Mouse (Mus musculus) heart, postnatal 25 days (tissue): ENCODE results near the gene Slc5a5. TPM values are rescaled to one million over a fixed set of nuclear protein-coding genes. Genes with fewer than 3 reads are reported as not detected.
"Not testable (repeated sequence)": the region's sequence is repeated elsewhere in the genome, so short reads cannot be mapped to it uniquely, and the experiment has no call there.

Experiments
- DNase-seq: peaks from one replicate; pipeline ENCODE4 v3.0.0; 2022; ENCODE audit warnings: low spot score
- intact Hi-C: fragments of 180-260 bp; cut with DNase I; formaldehyde crosslinking; loops from one replicate; pipeline ENCODE4 v1.15.1; 2025
- total RNA-seq, 2 experiments: library from RNA; stranded (reverse); gene quantifications; 2 replicates each; pipeline ENCODE4 v1.2.3; 2021

Gene Slc5a5
- total RNA-seq, 2 experiments from 2014 or later = not detected

- no peak for DNase-seq
- intact Hi-C loops = loop anchor here (5.0 kb wide), 1 partner anchor 298 kb away; no protein-coding TSS in a partner anchor
Observed at GRCm38 (mm10) chr8:70904532-70904931, 12.0 kb upstream of the Slc5a5 start.

DNA sequence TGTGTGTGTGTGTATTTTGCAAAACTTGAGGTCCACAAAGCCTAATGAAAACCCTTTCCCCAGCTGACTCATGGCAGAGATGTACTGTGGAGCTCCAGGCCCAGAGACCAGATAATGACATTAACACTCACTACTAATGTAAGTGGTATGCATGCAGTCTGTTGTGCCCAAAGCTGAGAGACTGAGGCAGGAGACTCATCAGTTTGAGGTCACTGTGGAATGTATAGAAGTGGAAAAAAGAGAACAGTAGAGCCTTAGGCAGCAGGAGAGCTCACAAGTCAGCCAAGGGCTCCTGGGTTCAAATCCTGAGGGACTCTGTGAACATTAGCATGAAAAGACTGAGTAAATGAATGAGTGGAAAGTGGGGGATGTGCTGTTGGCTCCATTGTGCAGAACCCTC, 11.0 kb upstream of the Slc5a5 start:
- no peak for DNase-seq
- intact Hi-C loops = loop anchor here (5.0 kb wide), 1 partner anchor 299 kb away; no protein-coding TSS in a partner anchor

DNA sequence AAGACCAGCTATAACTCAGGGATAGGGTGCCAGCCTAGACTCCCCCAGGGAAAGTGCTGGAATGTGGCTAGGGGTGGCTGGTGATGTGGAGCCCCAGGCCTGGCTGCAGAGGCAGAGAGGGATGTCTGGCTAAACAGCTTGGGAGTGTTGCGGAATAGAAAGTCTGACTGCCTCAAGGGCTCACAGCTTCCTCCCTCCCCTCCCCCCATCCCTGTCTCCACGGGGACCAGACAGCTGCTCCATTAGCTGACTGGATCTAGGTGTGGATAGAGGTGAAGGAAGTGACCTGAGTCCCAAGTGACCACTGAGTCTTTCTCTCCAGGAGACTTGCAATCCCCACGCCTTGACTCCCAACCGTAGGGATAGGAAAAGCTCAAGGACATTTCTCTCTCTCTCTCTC, 10.6 kb upstream of the Slc5a5 start:
- intact Hi-C loops = loop anchor here (5.0 kb wide), 1 partner anchor 299 kb away; no protein-coding TSS in a partner anchor
- DNase-seq = no peak

DNA sequence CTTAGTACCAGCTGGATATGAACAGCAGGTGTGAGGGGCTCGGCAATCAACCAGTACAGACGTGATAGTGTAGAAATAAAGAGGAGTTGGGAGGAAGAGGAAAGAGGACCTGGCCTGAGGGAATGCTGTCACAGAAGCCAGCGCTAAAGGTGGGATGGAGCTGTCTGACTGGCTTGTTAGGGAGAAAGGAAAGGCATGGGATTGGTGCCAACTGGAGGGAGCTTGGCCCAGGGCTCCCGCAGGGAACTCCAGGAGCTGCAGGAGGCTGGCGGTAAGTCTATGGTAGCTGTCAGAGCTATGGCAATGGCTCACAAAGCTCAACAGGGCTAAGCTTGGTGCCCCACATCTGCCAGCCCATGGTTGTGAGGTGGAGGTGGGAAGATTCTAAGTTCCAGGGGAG, 9.7 kb upstream of the Slc5a5 start:
- intact Hi-C loops = loop anchor here (5.0 kb wide), 1 partner anchor 300 kb away; no protein-coding TSS in a partner anchor
- no peak for DNase-seq

DNA sequence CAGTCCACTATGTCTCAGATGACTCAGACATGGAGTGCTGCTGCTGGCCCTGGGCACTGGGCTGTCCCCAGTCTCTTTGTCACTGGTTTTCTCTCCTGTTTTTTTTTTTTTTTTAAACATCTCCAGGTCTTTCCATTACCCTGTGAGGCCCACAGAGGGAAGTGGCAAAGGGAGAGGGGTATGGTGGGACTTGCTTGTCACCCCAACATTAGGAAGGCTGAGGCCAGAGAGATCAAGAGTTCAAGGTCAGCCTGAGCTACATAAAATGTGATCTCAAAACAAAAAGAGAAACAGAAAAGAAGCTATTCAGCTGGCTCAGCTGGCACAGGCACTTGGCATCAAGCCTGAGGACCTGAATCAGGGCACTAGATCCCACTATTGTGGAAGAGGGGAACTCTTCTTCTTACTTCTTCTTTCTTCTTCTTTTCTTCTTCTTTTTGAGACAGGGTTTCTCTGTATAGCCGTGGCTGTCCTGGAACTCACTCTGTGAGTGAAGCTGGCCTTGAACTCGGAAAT, 8.4 kb upstream of the Slc5a5 start:
- DNase-seq = no peak
- intact Hi-C loops = loop anchor here (5.0 kb wide), 1 partner anchor 301 kb away; no protein-coding TSS in a partner anchor

DNA sequence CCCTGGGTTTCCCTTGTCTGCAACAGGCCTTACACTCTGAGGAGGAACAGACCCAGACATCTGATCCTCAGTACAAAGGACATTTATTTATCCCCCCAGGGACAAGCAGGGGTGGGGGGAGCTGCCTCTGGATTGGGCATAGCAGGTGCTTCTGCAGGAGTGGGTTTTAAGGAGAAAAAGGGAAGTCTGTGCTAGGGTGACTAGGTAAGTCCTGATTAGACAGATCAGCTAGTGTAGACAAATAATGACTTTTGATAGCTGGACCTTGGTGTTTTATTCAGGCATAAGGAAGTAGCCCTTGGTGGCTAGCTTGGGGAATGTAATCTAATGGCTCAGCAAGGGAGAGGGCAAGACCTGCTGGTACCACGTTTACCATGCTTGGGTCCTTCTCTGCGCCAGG, 6.7 kb upstream of the Slc5a5 start:
- intact Hi-C loops = loop anchor here (2.0 to 10.0 kb wide), 2 partner anchors 66 to 576 kb away; no protein-coding TSS in a partner anchor
- DNase-seq = no peak

DNA sequence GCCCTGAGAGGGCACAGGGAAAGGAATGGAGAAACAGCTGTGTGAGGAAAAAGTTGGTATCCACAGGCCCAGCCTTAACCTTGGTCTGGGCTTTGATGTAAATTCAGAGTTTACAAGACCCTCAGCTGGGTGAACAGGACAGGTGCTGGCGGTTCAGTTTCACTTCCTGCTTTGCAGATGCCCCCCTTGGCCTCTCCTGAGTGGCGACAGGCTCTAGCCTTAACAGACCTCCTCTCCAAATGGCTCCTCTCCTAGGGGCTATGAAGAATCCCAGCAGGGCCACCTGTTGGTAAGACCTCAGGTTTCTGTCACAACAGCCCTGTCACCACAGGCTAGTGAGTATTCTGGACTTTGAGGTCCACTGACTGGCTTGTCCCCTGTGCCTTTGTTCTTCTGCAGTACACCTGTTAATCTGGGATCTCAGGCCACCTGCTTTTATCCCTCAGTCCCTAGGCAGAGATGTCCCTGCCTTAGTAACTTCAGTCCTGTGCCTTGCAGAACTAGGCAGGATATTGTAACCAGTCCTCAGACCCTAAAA, 6.2 kb upstream of the Slc5a5 start:
- intact Hi-C loops = loop anchor here (2.0 to 10.0 kb wide), 2 partner anchors 66 to 576 kb away; no protein-coding TSS in a partner anchor
- DNase-seq = no peak

DNA sequence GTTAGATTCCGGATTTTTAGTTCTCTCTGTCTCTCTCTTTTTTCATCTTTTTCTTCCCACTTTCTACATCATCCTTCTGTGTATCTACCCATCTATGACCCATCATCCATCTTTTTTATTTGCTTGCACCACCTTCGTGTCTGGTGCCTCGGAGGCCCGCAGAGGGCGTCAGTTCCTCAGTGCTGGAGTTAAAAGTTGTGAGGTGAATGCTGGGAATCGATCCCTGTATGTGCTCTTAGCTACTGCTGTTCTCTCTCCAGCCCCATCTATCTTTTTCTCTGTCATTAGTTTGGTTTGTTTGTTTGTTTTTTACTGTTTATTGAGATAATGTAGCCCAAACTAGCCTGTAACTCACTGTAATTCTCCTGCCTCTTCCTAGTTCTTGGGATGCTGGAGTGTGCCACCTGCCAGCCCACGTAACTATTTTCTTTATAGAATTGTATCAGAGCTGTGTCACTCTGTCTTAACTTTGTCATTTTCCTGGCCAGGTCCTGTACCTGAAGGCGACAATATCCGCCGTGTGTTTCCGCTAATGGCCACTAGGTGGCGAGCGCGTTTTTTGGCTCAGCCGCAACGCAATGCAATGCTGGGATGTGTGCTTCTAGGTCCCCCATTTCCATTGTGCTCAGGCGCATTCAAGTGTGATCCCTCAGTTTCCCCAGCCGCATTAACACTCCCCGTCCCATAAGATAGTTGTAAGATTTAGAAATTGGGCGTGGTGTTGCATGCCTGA, 5.3 kb upstream of the Slc5a5 start:
- peak; percentile 68 for DNase-seq
- intact Hi-C loops = loop anchor here (2.0 to 10.0 kb wide), 2 partner anchors 67 to 577 kb away; no protein-coding TSS in a partner anchor

DNA sequence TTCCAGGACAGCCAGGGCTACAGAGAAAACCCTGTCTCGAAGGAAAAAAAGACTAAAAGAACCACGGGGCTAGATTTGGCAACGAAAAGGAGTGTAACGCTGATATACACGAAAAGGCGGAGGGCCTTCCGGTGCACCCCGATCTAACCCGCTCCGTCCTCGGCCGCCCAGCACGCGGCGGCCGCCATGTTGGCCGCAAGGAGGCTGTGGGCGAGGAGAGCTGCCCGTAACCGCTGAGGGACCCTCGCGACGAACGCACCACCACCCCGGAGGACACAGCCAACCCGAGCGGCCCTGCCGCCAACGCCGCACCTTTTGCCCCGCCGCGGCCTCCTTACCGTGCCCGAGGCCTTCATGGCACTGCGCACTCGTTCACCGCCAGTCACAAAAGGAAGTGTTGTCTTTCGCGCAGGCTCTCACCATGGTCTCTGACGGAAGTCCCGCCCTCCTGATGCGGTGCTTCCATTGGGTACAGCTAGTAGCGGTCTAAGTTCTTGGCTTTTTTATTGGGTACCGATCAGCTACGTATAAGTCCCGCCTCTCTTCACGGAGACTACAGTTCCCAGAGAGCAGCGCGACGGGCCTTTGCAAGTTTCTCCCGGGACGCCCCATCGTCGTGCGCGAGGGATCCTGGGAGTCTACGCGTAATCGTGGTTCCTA, 4.6 kb upstream of the Slc5a5 start, which contains the start of gene Rpl18a:
Gene Rpl18a, minus strand, starts transcription at position 392 of the 660 bp plus-strand sequence.
- DNase-seq = peak; percentile 95
- intact Hi-C loops = loop anchor here (10.0 kb wide), 1 partner anchor 578 kb away; no protein-coding TSS in a partner anchor

DNA sequence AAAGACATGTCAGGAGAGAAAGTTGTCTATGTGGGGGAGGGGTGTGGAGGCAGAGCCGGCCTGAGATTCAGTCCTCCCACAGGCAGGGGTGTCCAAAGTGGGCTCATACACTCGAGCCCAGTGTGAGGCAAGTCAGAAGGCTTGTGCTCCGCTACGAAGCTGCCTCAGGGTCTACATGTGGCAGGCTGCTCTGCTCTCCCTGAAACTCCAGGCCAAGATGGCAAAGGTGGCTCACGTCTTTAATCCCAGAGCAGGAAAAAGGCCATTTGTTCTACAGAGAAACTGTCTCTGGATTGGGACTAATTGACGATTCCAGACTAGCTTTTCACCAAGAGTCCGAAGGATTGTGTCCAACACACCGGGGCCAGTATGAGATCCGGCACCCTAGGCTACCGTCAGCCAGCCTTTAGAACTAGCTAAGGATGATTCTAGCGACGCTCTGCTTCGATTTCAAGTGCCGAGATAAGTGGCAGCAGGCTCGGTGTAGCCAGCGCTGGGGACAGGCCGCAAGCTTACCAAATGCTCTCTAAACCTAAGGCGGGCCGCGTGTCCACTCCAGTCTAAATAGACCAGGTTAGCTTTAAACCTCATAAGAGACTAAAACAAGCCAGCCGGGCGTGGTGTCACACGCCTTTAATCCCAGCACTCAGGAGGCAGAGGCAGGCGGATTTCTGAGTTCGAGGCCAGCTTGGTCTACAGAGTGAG, 3.9 kb upstream of the Slc5a5 start:
- no peak for DNase-seq
- intact Hi-C loops = loop anchor here (10.0 kb wide), 1 partner anchor 578 kb away; no protein-coding TSS in a partner anchor

DNA sequence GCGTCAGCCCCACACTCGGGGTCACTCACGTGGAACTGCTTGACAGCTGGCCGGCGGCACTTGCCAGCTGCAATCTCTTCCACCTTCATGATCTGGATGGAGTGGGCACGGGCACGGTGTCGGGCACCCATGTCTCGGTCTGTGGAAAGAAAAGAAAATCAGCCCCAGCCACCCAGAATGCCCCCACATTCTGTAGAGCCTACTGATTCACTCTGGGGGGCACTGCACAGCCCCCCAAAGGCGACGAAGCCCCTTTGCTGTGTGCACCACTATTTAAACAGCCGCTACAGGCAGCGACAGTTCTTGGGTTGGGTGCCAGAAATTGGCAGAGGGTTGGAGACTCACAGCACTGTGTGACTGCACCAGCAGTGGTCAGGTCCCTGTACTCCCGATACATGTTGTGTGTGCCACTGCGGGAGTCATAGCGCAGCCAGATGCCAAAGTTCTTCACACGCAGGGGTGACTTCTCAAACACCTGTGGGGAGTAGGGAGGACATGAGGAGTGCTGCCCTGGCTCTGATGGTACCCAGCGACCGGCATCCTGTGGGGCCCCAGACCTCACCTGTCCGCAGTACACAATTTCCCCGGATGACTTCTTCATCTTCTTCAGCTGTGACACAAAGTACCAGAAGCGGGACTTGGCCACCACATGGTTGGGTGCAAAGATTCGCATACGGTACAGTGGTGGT, 3.2 kb upstream of the Slc5a5 start:
- DNase-seq = not testable (repeated sequence)
- intact Hi-C loops = loop anchor here (2.0 to 10.0 kb wide), 2 partner anchors 51 to 579 kb away; no protein-coding TSS in a partner anchor

GRCm38 (mm10) chr8:70894771-70895545, 2.4 kb upstream of the Slc5a5 start:
- intact Hi-C loops = loop anchor here (2.0 to 10.0 kb wide), 2 partner anchors 50 to 580 kb away; no protein-coding TSS in a partner anchor
- DNase-seq = no peak

- intact Hi-C loops = loop anchor here (2.0 to 10.0 kb wide), 2 partner anchors 50 to 580 kb away; no protein-coding TSS in a partner anchor
- no peak for DNase-seq
Observed at GRCm38 (mm10) chr8:70894385-70894720, 1.8 kb upstream of the Slc5a5 start.

DNA sequence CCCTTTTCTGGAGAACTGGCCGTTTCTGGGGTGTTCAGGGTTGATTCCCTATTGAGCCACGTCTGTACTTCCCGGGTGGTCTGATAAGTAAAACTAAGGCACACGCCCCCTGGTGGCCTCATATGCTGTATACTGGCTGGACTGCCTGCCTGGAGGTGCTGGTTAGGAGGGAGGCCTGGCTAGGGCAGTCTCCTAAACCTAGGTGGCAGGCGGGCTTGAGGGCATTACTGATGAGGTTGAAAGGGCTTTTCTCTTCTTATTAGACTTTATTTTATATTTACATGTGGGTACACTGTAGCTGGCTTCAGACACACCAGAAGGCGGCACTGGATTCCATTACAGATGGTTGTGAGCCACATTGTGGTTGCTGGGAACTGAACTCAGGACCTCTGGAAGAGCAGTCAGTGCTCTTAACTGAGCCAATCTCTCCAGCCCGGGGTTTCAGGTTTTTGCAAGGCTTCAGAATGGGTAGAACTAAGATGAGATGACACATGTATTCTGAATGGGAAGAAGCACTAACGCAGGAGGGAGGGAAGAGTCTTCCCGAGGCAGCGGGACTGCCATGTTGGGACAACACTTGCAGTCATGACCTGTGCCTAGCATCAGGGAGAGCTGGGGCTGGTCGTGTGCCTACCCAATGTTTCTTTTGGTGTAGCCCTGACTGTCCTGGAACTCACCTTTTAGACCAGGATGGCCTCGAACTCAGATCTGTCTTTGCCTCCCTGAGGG, 1.3 kb upstream of the Slc5a5 start:
- intact Hi-C loops = loop anchor here (1.0 to 10.0 kb wide), 3 partner anchors 21 to 581 kb away; partner anchors contain the start of gene Ccdc124
- no peak for DNase-seq

GRCm38 (mm10) chr8:70892896-70893655, 519 bp upstream of the Slc5a5 start:
- intact Hi-C loops = loop anchor here (1.0 to 10.0 kb wide), 2 partner anchors 20 to 582 kb away; partner anchors contain the start of gene Ccdc124
- no peak for DNase-seq

GRCm38 (mm10) chr8:70891356-70891755, 1.2 kb downstream of the Slc5a5 start:
- no peak for DNase-seq
- intact Hi-C loops = loop anchor here (10.0 kb wide), 1 partner anchor 583 kb away; no protein-coding TSS in a partner anchor
